Mouse (Mus musculus) gastrocnemius, postnatal 14 days (tissue): ENCODE measurements around the gene Irgm1. TPM values are rescaled to one million over a fixed set of nuclear protein-coding genes. Genes with fewer than 3 reads are reported as not detected.
"Not testable (repeated sequence)": the region's sequence is repeated elsewhere in the genome, so short reads cannot be mapped to it uniquely, and the experiment has no call there.

Experiments
- DNase-seq: peaks from one replicate; pipeline ENCODE4 v3.0.0; 2021; ENCODE audit warnings: mixed read lengths
- intact Hi-C: fragments of 180-260 bp; cut with DNase I; formaldehyde crosslinking; loops from one replicate; pipeline ENCODE4 v1.15.1; 2025; ENCODE audit warnings: low total_unique reads
- total RNA-seq, 2 experiments: library from RNA; stranded (reverse); gene quantifications; 2 replicates each; pipeline ENCODE4 v1.2.3; 2021

The Irgm1 gene
- total RNA-seq, 2 experiments from 2014 or later, result 6.1 to 7.0 TPM

DNA sequence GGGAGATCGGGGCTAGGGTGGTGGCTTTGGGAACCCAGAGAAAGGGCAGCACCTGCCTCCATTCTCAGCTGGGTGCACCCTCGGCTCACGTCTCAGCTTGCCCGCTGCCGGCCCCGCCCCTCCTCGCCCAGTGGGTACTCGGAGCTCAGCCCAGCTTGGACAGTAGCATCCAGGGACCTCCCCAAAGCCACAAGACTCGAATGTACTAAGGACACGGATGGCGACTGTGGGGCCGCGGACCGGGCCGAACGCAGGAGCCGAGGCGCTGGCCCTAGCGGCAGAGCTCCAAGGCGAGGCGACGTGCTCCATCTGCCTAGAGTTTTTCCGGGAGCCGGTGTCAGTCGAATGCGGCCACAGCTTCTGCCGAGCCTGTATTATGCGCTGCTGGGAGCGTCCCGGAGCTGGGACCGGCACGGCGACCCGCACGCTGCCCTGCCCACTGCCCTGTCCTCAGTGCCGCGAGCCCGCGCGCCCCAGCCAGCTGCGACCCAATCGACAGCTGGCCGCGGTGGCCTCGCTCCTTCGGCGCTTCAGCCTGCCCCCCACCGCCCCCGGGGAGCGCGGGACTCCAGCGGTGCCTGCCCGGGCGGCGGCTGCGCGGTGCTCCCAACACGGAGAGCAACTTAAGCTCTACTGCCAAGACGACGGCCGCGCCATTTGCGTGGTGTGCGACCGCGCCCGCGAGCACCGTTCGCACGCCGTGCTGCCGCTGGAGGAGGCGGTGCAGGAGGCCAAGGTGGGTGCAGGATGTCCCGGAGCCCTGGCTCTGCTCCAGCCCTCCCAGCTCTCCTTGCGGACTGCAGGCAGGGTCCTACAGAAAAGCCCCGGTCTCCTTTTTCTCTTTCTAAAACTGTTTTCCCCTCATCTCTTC is 33.9 kb downstream of the Irgm1 start:
- DNase-seq, result peak; percentile 69
- intact Hi-C loops, result no loop called here

DNA sequence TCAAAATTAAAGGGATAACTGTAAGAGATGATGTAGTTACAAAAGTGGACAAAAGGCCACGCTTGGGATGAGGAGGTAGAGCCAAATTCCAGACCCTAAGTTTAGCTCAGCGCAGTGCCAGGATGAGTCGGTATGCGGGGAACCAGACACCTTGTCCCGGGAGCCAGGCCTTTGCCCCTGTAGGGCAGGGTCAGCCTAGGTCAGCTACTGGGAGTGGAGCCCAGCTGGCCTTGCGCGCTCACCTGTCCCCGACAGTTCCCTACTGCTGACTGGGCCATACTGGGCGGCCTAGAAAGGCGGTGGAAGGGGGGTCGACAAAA is 34.5 kb downstream of the Irgm1 start:
- DNase-seq, result peak; percentile 84
- intact Hi-C loops, result no loop called here

DNA sequence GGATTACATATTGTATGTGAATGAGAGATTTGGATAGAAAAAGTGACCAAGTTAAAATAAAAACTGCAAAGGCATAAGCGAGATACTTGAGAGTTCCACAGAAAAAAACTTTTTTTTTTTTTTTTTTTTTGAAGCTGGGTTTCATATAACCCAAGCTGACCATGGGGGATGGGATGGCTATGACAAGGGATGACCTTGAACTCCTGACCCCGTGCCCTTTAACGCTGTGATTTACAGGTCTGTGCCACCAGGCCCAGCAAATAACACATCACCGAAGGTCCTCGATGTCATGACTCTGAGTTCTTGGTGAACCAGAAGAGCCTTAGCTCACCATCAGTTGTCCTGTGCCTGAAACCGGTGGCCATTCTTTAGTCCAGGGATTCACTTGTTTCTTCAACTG is 35.6 kb downstream of the Irgm1 start:
- DNase-seq, result no peak
- intact Hi-C loops, result no loop called here

DNA sequence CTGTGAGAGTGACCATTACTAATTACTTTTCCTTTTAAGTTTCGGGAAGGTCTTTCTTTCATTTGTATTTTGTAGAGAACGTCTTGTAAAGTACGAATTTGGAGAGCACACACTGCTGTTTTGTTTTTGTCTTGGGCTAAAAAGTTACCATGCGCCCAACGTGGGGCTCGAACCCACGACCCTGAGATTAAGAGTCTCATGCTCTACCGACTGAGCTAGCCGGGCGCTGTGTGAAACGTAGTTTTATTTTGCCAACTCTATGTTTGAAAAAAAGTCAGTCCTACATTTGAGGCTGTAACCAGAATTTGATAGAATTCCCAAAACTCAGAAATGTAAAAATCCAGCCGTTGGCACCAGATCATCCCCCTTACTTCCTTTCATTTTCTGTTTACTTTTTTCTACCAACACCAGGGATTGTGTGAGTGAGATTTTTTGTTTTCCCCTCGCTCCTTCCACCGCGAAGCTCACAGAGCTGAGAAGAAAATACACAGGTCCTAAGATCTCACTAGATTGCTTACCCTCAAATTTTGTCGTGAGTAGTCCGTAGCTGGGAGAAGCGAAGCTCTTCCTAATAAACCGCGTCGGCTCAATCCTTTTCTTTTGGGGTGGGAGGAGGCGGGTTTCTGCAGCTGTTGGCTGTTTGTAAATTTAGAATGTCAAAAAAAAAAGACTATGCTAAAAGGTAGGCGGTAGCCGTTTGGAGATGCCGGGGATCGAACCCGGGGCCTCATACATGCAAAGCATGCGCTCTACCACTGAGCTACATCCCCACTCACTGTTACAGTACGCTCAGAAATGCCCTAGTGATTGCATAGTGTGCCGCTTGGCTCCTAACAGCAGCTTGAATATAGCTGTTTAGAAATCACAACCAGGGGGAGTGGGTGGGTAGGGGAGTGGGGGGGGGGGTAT is 37.5 kb downstream of the Irgm1 start:
- intact Hi-C loops, result no loop called here
- peak; percentile 89 for DNase-seq

DNA sequence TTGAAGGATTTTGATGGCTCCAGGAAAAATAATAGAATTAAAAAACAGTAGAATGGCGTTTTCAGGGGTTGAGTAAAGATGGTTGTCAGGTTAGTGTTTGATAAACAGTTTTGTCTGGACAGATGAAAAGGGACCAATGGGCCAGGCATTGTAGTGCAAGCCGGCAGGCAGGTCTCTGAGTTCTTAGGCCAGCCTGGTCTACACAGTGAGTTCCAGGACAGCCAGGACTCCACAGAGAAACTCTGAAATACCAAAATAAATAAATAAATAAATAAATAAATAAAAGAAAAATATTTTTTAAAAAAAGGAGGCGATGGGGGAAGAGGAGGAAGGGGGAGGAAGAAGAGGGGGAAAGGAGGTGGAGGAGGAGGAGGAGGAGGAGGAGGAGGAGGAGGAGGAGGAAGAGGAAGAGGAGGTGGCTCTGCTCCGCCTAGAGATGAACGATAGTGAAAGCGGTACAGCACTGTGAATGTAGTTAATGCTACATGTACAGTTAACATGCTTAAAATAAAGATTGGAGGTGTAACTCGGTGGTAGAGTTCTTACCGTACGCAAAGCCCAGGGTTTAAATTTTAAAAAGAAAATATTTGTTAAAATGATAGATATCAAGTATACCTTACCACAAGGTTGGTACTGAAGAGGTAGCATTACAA is 38.3 kb downstream of the Irgm1 start:
- intact Hi-C loops, result no loop called here
- no peak for DNase-seq

DNA sequence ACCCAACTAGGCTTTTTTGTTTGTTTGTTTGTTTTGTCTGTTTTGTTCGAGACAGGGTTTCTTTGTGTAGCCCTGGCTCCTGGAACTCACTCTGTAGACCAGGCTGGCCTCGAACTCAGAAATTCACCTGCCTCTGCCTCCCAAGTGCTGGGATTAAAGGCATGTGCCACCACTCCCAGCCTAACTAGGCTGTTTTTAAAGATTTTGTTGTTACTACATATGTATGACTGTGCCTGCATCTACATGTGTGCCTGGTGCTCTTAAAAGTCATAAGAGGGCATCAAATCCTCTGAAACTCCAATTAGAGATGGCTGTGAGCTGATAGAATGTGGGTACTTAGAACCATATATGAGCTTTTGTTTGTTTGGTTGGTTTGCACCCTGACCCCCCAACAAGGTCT is 40.2 kb downstream of the Irgm1 start:
- intact Hi-C loops, result no loop called here
- DNase-seq, result no peak

DNA sequence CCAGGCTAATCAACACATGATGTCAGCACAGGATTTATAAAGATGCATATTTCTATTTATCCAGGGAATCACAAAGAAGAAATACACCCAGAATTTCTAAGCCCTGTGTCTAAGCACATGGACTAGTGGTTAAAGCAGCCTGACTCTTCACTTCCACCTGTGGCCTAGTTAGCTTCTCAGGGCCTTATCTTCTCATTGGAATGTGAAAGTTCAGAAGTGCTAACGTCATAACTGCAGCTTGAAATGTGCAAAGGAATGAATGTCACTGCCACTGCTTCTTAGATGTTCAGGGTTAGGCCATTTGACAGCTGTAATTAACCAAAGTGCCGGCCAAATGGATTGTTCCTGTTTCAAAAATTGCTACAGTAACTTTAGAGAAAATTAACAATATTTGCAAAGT is 41.2 kb downstream of the Irgm1 start:
- no peak for DNase-seq
- intact Hi-C loops, result no loop called here

DNA sequence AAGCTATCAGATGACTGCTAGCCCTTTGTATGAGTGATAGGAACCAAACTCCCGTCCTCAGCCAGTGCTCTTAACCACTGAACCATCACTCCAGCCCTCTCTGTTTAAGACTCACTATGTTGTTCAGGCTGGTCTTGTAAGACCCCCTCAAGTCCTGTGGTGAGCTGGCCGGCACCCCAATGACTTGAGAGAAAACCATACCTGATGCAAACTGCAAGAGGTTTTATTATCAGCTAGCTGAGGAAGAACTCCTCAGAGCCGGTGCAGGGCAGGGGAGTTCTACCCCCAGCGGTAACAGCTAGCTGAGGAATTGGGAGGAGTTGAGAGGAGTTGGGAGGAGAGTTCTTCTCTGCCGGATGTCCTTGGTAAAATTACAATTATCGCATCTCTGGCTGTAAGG is 43.6 kb downstream of the Irgm1 start:
- intact Hi-C loops, result no loop called here
- DNase-seq, result no peak

DNA sequence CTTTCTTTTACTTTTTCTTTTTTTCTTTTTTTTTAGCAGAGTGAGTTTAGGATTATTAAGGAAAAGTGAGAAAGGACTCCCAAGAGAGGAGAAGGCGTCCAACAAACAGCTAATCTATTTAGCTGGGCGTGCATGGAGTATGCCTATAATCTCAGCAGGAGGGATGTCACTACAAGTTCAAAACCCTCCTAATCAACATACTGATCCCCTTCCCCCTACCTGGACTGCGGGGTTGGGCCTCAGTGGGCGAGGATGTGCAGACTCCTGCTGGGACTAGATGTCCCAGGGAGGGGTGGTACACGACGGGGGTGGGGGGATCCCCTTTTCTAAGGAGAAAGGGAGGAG is 44.8 kb downstream of the Irgm1 start:
- intact Hi-C loops, result no loop called here
- no peak for DNase-seq

DNA sequence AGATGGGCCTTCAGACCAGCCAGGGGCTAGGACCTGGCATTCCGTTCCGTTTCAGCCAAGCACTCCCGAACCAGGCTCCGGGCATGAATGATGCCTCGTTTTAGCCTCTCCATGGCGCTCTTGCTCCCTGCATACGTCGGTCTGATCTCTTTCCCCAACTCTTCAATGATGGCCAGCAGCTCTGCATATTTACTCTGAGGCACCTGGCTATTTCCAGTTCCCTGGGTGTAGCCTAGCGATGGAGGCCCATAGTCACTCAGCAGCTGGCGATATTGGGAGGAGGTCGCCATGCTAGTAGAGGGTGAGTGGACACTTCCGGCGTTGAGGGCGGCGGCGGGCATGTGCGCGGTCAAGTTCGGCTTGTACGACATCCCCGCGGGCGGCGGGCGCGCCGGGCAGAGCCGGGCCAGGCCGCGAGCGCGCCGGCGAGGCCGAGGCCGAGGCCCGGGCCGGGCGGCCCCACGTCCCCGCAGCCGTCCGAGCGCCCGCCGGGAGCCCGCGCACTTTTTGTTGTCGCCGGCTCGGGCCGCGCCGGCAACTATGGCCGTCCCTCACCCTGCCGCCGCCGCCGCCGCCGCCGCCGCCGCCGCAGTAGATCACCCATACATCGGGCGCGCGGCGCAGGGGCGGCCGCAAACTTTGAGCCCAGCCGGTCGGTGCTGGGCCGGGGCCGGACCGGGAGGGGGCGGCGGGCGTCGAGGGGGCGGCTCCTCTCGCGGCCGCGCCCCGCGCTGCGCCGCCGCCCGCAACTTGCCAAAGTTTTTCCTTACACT is 45.3 kb downstream of the Irgm1 start, which contains the start of the genes Trim7 and Gm12184:
Gene Trim7, plus strand, starts transcription at position 162 of the 773 bp plus-strand sequence.
Gene Gm12184, minus strand, starts transcription at position 677 of the 773 bp plus-strand sequence.
- intact Hi-C loops, DNase-seq: not testable (repeated sequence)

DNA sequence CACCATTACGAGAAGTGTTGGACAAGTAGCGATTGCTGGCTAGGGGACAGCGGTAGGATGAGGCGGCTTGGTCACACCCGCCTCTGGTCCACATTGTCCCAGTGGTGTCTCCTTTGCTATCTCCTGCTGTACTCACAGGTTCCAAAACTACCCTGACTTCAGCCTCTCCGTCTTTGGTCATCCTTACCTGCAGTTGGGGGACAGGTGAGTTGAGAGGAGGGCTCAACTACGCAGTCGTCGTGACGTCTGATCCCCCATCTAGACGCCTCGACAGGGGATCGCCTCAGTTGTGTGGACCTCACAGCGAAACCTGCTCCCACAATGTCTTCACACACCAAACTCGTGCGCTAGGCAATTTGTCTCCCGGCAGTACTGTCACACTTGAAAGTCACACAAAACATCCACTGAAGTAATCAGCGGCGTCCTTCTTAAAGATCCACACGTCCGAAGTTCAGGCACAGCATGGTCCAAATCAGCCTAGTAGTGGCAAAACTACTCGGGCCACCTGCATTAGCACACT is 47.1 kb downstream of the Irgm1 start:
- DNase-seq, result no peak
- intact Hi-C loops, result no loop called here

DNA sequence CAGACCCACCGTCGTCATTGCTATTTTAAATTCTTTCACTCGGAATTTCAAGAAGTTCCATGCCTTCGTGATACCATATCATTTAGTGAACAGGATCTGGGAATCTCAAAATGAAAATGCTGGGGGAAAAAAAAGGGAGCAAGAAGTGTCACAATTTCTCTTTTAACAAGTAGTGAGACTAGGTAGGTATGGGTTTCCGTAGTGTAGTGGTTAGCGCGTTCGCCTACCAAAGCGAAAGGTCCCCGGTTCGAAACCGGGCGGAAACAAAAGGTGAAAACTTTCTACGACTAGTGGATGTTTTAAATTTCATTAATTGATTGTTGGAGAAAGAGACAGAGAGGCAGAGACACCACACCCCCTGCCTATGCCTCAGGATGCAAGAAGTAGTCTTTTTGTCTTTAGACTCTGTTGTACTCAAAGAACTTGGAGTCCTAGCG is 47.9 kb downstream of the Irgm1 start:
- DNase-seq, result no peak
- intact Hi-C loops, result no loop called here

DNA sequence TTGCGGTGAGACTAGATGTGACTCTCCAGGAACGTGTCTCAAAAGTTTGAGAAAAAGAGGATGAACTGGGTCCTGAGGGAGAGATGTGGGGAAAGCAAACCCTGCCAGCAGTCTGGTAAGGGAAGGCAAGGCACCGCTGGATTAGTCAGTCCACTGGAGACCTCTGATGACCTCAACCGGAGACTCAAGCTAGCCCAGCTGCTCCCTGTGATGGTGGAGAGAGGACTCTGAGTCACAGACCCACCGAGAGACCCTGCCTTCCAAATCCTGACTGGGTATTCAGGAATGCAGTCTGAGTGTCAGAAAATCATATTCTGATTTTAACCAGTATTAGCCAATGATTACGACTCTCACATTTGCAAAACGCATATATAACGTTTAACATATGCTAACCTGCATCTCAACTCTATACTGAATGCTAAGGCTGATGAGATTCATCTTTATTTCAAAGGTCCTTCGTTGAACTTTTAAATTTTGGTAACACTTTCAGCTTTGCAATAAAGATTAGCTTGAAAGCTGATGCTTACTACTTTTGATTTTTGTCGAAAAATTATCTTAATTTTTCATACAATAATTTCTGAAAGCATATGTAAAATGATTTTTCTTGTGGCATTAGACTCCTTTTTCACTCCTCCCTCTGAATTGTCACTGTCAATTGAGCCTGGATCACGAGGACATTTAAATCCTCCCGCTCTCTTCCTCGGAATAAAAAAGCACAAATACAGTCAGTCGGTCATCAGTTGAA is 48.5 kb downstream of the Irgm1 start:
- DNase-seq, result no peak
- intact Hi-C loops, result no loop called here

DNA sequence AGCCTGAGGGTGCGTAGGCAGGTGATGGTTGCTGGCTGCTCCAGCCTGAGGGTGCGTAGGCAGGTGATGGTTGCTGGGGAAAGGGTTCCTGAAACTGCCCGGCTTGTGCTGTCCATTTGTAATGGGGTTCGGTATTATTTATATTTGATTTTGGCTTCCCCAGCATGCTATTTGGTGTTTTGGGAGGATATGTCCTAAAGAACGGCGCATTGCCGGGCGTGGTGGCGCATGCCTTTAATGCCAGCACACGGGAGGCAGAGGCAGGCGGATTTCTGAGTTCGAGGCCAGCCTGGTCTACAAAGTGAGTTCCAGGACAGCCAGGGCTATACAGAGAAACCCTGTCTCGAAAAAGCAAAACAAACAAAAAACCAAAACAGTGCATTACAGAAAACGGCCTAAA is 50.2 kb downstream of the Irgm1 start:
- intact Hi-C loops, result not testable (repeated sequence)

DNA sequence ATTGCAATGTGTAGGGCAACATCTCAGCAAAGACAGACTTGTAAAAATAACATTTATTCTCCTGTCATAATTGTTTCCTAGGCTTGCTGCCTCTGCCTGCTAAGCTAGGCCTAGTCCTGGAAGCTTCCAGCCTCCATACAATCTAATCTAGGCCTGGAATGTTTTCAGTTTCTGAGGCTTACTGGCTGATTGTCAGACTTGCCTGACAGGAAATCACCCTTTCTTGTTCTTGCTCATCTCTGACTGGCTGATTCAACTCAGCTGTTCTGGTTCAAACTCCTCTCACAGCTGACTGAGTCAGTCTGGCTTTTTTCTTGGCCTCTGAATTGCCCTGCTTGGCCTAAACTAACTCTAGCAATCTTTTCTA is 51.2 kb downstream of the Irgm1 start:
- intact Hi-C loops, result no loop called here

More for the DNA sequence above, 50.2 kb downstream of the Irgm1 start:
- not testable (repeated sequence) for DNase-seq

DNA sequence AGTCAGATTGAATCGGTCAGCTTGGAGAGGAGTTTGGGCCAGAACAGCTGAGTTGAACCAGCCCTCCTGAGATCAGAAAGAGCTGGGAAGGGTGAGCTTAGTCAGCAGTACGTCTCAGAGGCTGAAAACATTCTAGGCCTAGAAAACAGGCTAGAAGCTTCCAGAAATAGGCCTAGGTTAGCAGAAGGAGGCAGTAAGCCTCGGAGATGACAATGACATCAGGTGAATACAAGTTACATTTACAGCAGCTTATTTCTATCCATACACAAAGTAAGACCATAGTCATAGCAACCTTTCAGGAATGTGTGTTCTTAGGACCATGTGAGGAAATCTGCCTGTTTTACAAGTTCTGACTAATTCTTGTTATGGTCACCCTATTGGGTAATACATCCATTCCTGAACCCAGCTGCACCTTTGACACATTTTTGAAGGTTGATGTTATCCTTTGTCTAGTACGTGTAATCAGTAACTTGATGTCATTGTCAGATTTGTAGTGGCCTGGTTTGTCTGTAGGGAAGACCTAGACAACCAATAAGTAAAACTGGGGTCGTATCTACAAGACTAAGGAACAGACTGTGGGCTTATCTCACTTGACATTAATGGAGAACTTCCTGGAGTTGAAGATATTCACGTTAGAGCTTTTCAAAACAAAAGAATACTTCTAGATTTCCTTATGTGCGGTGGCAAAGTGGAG is 51.7 kb downstream of the Irgm1 start:
- intact Hi-C loops, result no loop called here

More for the DNA sequence above, 51.2 kb downstream of the Irgm1 start:
- DNase-seq, result no peak

DNA sequence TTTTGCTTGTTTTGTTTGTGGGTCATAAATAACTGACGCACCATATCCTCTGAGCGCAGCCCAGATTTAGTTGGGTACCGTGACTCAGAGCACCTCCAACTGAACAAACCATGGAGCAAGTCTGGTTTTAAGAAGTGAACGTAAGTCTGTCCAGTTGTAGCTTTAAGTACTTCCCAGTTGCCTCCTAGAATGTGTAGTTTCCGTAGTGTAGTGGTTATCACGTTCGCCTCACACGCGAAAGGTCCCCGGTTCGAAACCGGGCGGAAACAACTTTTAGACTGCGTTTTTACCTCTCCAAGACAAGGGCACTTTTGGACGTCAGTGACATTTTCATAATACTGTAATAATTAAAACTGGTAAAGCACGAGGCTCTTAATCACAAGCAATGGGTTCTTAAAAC is 53.1 kb downstream of the Irgm1 start:
- peak; percentile 64 for DNase-seq
- intact Hi-C loops, result no loop called here

More for the DNA sequence above, 51.7 kb downstream of the Irgm1 start:
- DNase-seq, result no peak

DNA sequence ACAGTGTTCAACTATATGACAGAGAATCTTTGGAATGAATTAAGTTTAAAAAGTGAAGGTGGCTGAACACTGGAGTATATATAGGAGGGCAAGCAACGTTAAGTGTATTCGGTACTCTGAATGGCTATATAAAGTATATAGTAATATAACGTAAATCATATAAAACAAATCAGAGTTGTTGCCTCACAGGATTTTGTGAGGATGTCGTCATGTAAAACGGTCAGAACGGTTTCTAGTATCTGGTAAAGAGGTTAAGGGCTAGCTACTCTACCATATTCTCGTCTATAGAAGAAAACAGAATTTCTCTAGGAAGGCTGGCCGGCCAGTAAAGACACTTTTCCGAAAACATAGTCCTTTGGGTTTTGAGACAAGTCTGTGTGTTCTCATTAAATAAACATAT is 53.7 kb downstream of the Irgm1 start:
- no peak for DNase-seq
- intact Hi-C loops, result no loop called here
